Mouse (Mus musculus): ENCODE measurements around the gene Nxt1.

Nxt1 gene

DNA sequence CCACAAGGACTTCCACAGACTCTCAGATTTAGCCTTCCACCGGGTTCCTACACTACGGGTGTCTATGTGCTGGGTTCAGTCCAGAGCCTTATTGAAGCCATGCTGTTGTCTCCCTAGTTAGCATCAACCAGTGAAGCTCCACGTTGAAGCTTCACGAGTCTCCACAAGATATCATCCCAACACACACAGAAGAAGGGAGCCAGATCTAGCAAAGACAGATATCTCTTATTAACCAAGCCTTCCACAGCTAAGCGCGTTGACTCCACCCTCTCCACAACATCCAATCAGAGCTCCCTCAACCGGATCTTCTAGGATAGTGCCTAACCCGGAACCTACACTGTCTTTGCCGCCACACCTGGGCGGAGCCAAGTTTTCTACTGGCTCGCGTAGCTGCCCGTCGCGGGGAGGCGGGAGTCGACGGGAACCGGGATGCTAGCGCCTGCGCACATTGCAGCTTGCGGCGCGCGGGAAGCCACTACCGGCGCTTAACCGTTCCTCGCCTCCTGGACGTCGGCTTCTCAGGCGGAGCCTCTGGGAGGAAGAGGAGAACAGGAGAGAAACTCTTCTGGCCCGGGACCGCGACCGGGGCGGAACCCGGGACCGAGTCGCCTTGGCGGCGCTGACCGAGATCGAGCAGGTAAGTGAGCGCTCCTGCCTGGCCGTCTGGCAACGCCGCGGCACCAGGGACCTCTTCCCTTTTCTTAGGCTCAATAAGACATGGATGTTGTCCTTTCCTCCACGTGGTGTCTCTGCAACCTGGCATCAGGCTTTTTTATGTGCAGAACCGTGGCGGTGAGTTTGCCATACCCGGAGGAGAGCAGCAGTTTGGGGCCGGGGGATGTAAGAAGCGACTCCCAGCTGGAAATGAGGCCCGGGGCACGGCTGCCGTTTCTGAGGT lies at the start of gene Nxt1:
Gene Nxt1 (plus strand): TSS at position 403 of the 898 bp plus-strand sequence.
- DNase-seq (ENCODE audit: low spot score): peak; percentile 99

DNA sequence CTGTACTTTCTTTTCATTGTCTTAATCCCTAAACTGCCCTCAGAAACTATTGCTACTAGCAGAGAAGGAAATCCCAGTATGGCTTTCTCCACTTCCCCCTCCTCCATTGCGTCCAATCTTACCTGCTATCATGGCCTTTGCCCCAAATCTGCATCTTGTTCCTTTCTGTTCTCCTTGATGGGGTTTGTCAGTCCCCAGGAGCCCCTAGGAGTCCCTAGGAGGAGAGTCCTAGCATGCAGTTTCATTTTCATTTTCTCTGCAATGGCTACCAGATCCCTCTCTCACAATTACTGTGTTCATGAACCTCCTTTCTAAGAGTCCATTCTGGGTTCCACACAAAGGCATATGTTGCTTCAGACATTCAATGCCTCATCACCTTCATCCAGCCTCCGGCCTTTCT lies 49.3 kb upstream of the Nxt1 start:
- DNase-seq (ENCODE audit: low spot score): no peak

DNA sequence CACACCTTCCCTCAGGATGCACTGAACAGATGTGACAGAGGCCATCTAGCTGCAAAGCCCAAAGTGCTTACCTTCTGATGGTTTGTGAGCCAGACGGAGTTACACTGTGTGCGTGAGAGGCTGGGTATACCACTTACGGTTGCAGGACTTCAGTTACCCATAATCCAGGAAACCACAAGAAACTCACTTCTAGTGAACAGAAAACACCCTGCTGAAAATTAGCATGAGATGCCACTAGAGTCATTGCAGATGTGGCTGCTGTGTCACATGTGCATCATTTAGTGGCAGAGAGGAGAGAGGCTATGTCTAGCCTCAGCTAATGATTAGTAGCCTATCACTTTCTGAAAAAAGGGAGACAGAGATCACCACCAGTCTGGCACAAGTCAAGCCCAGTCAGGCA lies 47.9 kb upstream of the Nxt1 start:
- no peak for DNase-seq (ENCODE audit: low spot score)

DNA sequence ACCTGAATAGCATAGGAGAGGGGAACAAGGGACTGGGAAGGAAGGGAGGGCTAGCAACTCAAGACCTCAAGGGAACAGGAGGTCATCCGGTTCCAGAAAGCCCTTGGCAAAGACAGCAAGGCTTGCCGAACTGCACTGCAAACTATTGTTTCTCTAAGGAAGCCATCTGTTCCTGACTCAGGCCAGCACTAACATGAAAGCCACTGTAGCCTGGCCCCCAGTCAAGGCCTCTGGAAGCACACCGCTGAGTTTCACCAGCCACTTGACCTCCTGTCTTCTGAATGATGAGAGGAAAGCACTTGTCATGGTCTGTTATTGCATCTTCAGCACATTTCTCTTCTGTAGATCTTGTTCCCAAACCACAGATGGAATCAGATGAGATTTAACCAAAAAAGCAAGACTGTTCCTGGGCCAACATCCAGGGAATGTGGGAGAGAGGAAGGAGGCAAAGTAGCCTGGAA lies 45.4 kb upstream of the Nxt1 start:
- peak; percentile 10 for DNase-seq (ENCODE audit: low spot score)

DNA sequence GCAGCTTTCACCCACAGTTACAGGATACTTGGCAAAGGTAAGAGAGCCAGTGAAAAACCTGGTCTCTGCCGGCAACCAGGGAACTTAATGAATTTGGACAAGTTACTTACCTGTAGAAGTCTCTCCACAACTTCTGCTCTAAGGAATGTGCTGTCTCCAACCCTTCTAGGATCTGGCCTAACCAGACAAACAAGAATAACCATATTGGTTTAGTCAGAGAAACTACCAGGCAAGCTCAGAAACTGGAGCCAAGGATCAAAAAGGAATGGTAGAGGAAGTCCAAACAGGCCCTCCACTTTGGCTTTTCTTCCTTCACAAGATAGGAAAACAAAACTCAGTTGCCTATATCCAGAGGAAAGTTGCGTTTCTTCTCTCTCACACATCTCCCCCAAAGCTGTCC lies 41.4 kb upstream of the Nxt1 start:
- DNase-seq (ENCODE audit: low spot score): no peak

DNA sequence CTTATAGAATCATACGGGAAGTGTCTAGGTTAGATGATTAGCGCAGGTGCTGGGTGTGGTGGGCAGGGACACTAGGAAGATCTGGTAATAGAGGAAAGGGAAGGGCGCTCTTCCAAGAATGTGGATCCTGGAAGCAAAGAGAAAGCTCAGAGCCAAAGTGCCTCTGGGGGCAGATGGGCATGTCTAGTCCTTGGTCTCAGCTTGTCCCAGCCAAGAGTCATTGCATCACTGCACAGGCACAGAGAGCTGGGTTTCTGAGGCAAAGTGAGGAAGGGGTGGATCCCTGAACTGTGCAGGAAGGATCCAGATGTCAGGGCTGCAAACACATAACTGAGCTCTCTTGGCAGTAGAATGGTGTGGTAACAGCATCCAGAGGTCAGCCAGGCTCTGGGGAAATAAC lies 40.8 kb upstream of the Nxt1 start:
- DNase-seq (ENCODE audit: low spot score): peak; percentile 10

DNA sequence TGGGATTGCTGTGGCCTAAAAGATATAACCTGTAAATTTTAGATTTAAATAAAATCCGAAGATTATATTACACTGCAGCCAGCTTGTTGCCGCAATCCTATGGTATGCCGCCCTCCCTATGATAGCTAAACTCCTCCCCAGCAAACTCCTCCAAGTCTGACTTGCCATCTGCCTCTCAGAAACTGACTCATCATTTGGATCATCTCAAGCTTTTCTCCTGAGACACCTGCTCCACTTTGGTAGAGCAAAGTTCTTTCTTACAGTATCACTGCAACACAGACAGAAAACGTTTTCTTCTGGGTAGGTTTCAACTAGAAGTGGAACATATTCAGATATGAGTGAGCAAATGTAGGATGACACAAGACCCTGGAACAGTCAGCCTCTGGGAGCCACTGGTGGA lies 37.9 kb upstream of the Nxt1 start:
- DNase-seq (ENCODE audit: low spot score): no peak

DNA sequence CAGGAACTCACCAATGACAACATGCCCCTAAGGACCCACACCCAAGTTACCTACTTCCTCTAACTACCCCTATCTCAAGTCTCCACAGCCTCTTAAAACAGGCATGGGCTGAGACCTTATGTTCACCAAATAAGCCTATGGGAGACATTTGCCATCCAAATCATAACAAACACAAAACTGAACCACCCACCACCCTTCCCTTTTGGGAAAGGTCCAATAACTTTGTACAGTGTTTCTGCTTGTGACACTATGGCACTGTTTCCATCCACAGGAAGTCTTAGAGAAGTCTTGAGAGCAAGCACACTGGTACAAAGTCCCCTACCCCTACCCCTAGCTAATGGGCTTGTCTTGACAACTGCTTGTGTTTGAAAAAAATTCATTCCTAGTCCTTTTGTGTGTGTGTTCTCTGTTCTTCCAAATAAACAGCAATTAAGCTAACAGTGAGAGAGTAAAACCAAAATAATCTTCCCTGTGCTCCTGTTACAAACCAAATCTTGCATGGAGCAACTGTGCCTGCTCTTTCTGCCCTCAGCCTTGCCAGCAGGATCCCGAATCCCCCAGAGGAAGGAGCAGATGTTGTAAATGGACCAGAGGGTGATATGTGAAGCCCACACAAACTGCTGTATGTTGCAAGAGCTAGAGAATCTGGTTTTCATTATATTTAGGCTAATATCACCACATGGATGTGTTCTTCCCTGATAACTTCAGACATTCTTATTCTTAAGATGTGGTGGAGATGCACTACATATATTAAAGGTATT lies 29.6 kb upstream of the Nxt1 start:
- no peak for DNase-seq (ENCODE audit: low spot score)

DNA sequence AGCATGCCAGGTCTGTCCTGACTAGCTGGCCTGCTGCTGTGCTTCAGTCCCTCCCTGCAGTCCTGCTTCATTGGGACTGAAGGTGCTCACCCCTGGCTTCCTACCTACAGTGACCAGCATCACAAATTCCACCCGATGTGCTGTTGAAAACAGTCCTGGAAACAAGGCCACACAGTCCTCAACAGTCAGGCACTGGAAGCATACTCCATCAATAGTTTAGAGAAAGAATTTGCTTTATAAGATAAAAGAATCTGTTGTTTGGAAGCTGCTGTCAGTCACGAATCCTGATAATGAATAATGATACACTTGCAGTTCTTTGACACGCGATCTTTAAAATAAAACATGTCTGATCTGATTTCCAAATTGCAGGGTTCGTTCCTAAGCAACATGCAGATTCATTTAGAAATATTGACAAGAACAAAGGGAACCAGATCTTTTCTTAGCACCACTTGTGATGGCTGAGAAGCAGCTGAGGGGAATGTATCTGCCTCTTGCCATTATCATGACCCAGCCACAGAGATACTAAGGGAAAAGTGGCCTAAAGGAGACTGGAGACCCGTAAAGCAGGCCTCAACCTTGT lies 27.9 kb upstream of the Nxt1 start:
- DNase-seq (ENCODE audit: low spot score): no peak

DNA sequence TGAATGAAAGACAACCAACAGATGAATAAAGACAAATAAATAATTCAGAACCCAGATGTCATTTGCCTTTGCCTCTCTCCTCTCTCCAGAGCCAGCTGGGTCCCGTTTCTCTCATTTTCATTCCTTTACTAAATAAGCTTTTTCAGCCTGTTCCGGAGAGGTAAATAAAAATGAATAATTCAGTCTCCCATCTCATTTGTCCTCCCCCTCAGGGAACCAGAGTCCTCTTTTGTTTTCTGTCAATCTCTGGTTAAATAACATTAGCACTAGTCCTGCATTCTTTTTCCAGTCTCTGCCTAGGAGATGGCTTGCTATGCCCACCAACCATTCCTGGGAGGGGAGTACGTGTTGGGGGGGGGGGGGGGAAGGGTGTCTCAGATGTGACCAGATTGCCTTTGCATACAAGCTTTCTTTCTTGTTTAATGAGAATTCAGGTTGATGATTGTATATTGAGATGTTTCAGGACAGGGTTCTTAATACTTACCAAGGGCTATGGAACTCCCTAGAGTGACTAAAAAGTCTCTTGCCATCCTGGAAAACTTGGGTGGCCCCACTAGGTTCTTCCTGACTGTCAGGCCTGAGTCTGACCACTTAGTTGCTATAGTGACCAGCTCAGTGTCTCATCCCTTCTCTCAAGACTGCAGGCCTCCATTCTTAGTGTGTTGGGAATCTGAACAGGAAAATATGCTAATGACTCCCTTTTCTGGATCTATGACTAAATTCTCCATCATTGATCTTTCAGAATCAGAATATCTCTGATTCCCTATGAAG lies 21.6 kb upstream of the Nxt1 start:
- no peak for DNase-seq (ENCODE audit: low spot score)

DNA sequence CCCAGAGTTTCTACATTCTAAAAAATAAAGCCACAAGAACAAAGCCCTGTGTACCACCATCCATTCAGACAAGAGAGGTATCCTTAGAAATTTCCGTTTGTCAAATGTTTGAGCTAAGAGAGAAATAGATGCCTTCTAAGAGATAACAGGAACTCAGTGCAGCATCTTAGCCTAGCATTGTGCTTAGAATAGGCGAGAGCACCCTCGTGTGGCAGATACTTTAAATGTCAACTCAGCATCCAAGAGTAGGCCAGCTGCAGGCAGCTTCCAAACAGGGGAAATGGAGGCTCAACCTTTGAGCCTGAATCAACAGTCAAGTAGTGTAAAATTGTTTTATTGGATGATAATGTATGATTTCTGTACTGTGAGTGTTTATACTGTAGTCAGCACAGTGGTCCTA lies 17.4 kb upstream of the Nxt1 start:
- peak; percentile 47 for DNase-seq (ENCODE audit: low spot score)

DNA sequence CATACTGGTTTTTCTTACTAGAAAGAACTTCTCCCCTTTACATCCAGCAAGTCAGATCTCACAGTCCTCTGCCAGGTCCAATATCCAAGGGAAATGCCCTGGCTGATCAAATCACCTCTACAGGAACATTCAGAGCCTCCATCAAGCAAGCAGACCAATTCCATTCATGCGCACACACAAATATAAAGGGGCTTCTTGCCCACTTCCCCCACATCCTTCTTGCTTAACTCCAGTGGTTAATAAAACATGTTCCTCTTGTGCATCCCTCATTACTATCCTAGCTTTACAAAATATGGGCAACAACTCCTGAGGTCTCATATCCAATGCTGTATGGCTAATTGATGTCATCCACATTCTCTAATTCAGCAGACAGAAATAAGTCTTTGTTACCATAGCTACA lies 8.9 kb upstream of the Nxt1 start:
- no peak for DNase-seq (ENCODE audit: low spot score)

DNA sequence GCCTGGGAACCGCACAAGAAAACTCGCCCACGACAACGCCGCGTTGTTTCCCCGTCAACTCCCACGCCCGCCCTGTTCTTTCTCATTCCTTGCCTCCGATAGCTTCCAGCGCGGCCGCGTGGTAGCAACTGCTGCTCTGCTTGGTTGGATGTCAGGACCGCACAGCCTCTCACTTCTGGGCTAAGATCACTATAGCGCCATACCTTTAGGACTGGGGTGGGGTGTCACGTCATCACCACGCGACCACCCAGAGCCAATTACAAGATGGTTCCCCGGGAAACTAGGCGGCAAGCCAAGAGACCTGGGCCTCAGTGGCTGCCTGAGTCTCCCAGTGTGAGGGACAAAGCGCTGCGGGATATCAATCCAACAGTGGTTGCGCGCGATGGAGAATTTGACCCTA lies 5.4 kb downstream of the Nxt1 start:
- DNase-seq (ENCODE audit: low spot score): peak; percentile 75

DNA sequence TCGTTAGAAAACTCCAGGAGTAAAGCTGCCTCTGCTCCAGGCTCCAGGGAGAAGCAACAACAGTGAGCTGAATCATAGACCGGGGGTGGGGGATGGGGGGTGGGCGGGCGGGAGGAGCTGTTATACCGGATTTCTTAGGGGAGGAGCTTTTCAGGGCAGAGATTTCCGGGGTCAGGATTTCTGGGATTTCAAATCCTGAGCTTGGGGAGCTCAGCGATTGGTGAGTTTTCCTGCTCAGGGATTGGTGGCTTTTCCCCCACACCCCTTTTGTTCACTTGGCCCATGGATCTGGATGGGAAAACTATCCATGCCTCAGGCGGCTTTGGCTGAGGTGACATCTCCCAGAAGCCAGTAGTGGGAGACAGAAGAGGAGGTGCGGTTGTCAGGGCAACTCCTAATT lies 6.9 kb downstream of the Nxt1 start:
- DNase-seq (ENCODE audit: low spot score): peak; percentile 44

DNA sequence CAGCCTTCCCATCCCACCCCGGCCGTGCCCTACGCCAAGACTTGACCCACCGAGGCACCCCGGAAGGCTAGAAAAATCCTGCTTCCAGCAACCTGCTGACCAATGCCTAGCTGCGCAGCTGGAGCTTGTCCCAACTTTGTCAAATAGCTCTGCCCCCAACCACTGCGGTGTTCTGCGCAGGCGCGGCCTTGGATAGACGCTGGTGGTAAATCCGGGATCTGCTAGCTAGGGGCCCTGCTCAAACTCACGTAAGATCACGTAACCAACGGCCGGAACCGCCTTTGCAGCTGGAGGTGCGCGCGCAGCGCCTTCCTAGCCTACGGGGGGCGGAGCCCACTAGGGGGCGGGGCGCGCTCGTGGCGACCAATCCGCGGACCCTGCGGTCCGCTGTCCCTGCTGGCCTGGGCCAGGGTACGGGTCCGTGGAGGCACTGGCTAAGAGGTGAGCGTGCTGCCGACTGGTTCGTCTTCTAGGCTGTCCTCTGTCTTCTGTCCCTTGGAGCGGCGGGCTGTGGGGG lies 8.4 kb downstream of the Nxt1 start, which contains the start of gene Gzf1:
Gene Gzf1 (plus strand): TSS at position 249 of the 517 bp plus-strand sequence.
- peak; percentile 100 for DNase-seq (ENCODE audit: low spot score)

DNA sequence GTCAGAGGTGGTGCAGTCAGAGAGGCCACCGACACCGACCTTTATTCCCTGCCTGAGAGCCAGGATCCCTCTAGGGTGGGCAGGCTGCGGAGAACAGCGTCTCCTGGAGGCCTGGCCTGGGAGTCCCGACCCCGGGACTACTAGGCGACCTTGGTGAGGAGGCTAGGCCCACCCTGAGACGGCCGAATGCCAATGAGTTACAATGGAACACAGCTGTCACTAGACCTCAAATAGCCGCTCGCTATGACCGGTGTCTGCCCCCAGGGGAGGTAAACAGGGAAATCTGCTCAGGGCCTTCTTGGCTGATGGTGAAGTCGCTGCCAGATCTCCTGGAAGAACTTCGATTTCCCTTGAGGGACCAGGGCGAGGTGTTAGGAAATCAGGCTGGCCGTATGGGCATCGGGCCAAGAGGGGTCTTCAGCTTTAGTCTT lies 9.1 kb downstream of the Nxt1 start:
- DNase-seq (ENCODE audit: low spot score): no peak

DNA sequence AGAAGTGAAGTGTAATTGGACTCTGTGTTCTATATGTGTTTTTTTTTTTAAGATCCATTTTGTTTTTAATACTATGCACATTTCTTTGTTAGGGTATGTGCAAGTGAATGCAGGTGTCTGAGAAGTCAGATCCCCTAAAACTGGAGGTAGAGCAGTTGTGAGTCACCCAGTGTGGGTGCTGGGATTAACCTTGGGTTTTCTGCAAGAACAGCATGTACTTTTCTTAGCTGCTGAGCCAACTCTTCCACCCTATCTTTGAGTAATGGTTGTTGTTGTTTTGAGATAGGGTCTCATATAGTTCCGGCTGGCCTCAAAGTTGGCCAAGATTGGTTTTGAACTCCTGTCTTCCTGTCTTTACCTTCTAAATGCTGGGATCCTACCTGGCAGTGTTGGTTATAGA lies 10.6 kb downstream of the Nxt1 start:
- DNase-seq (ENCODE audit: low spot score): no peak

DNA sequence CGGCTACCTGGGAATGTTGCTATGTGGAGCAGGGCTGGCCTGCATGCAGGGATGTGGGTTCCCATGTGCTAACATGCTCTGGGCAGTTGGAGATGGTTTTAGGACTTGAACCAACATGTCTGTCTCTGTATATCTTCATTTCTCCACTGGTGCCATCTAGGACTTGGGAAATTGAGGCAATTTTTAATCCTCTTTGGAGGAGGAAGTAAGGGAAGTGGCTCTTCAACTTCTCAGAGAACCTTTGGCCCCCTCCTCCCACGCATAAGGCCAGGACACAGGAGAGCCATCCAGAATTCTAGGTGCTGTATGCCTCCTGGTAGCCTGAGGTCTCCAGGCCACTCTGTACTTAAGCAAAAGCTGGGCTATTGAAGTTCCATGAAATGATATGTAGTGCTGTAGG lies 12.6 kb downstream of the Nxt1 start:
- no peak for DNase-seq (ENCODE audit: low spot score)

DNA sequence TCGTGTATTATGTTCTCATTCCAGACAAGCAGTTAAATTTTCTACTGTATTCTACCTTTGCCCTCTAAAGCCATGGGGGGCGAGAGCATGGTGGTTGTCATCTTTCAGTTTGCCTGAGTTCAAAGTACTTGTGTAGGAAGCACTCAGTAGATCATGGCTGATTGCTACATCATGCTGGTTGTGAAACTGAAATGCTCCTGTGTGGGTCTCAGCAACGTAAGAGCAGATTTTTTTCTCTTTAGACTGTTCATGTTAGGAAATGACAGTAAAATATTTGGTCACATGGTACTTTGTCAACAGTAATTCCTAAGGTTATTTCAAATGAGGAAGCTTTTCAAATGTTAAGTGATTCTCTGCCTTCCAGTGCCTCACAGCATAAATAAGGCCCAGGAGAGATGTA lies 13.3 kb downstream of the Nxt1 start:
- no peak for DNase-seq (ENCODE audit: low spot score)

DNA sequence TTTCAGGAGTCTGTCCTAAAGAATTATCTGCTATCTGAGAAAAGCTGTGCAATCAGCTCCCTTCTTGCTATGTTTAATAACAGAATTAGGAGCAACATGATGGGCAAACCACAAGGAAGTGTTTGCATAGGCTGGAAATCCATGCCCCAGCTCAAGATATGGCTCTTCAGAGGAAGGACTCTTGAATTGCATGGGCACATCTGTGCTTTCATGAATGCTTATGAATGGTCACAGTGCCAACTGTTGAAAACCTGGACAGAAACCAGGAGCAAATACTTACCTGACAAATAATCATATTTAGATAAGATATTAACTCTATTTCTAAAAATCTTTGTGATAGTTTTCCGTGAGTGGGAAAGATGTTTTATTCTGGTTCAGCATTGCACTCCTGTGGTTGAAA lies 14.5 kb downstream of the Nxt1 start:
- DNase-seq (ENCODE audit: low spot score): no peak

DNA sequence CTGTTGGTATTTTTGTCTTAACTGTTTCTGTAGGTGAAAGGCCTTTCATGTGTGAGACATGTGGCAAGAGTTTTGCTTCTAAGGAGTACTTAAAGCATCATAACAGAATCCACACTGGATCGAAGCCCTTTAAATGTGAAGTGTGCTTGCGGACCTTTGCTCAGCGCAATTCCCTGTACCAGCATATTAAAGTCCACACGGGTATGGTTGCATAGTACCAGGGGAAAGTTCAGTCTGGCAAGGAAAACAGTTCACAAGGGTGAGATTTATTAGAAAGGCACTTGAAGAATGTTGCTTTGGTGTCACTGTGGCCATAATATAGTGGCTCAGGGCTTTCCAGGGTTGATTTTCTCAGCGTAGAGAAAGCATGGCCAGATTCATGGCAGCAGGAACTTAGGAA lies 15.6 kb downstream of the Nxt1 start:
- DNase-seq (ENCODE audit: low spot score): no peak
